Mouse (Mus musculus) embryonic stem cell, embryonic (primary cell): ENCODE measurements around the gene Usp35.

Experiments
- CTCF ChIA-PET, 4 experiments: fragments of 300-600 bp in 2 of 4; fragments of 350-600 bp in 2 of 4; sonication (Branson Sonifier 250); formaldehyde crosslinking; loops; one replicate each; lab custom pipeline; 2022; ENCODE audit warnings: inconsistent platforms in 2 of 4; lab: Charles Lee
- POLR2A ChIA-PET, 4 experiments: fragments of 300-600 bp in 2 of 4; fragments of 350-600 bp in 2 of 4; sonication (Branson Sonifier 250); formaldehyde crosslinking; loops; one replicate each; lab custom pipeline; 2022; ENCODE audit warnings: antibody characterized with exemption in 4 of 4, inconsistent platforms in 1 of 4; lab: Charles Lee

The Usp35 gene

GRCm38 (mm10) chr7:97351792-97352513 is 20.1 kb upstream of the Usp35 start:
- POLR2A ChIA-PET, result interaction anchor here in 2 of 4 experiments (0.6 to 5.8 kb wide), 9 partner anchors 10 to 1148 kb away, joined by 3 to 55 read pairs (median 5); partner anchors contain the start of gene Alg8 (in 2 of the 2)
- CTCF ChIA-PET, result no interaction called here

GRCm38 (mm10) chr7:97350891-97351290 is 19.1 kb upstream of the Usp35 start:
- CTCF ChIA-PET, result no interaction called here
- POLR2A ChIA-PET, result interaction anchor here in 2 of 4 experiments (1.1 to 4.3 kb wide), 6 partner anchors 9 to 25 kb away, joined by 3 to 34 read pairs (median 10); partner anchors contain the start of genes Alg8 (in 2 of the 2) and Kctd21 (in 1 of the 2)

- POLR2A ChIA-PET, result interaction anchor here in 3 of 4 experiments (0.5 to 2.4 kb wide), 4 partner anchors 22 to 134 kb away, joined by 3 to 15 read pairs (median 4); partner anchors contain the start of gene Alg8 (in 2 of the 3)
- CTCF ChIA-PET, result interaction anchor here in 1 of 4 experiments (0.7 kb wide), 1 partner anchor 12 kb away, joined by 3 read pairs; no protein-coding TSS in a partner anchor
Observed at GRCm38 (mm10) chr7:97349438-97349837, 17.6 kb upstream of the Usp35 start.

- POLR2A ChIA-PET, result interaction anchor here in 1 of 4 experiments (2.4 kb wide), 1 partner anchor 23 kb away, joined by 15 read pairs; the partner anchor contains the start of gene Alg8
Observed at GRCm38 (mm10) chr7:97348836-97349235, 17.0 kb upstream of the Usp35 start.

GRCm38 (mm10) chr7:97348318-97348717 is 16.5 kb upstream of the Usp35 start:
- ChIA-PET POLR2A (interaction anchor here in 2 of 4 experiments (1.6 to 3.6 kb wide), 2 partner anchors 23 kb away, joined by 5 to 20 read pairs; partner anchors contain the start of gene Alg8 (in 2 of the 2)), CTCF (no interaction called here)

More at GRCm38 (mm10) chr7:97348836-97349235, 17.0 kb upstream of the Usp35 start:
- CTCF ChIA-PET, result no interaction called here

- ChIA-PET POLR2A (interaction anchor here in 2 of 4 experiments (0.7 to 3.6 kb wide), 3 partner anchors 19 to 24 kb away, joined by 3 to 20 read pairs (median 5); partner anchors contain the start of gene Alg8 (in 2 of the 2)), CTCF (no interaction called here)
Observed at GRCm38 (mm10) chr7:97347464-97347863, 15.6 kb upstream of the Usp35 start.

GRCm38 (mm10) chr7:97346822-97347166 is 15.0 kb upstream of the Usp35 start:
- CTCF ChIA-PET, result no interaction called here

GRCm38 (mm10) chr7:97346111-97346821 is 14.4 kb upstream of the Usp35 start:
- ChIA-PET POLR2A (interaction anchor here in 1 of 4 experiments (3.6 kb wide), 1 partner anchor 25 kb away, joined by 20 read pairs; the partner anchor contains the start of gene Alg8), CTCF (no interaction called here)

More at GRCm38 (mm10) chr7:97346822-97347166, 15.0 kb upstream of the Usp35 start:
- POLR2A ChIA-PET, result interaction anchor here in 2 of 4 experiments (0.7 to 3.6 kb wide), 3 partner anchors 19 to 25 kb away, joined by 3 to 20 read pairs (median 5); partner anchors contain the start of gene Alg8 (in 2 of the 2)

- POLR2A ChIA-PET, result interaction anchor here in 1 of 4 experiments (3.6 kb wide), 1 partner anchor 26 kb away, joined by 20 read pairs; the partner anchor contains the start of gene Alg8
- CTCF ChIA-PET, result interaction anchor here in 1 of 4 experiments (0.6 kb wide), 1 partner anchor 1436 kb away, joined by 3 read pairs; no protein-coding TSS in a partner anchor
Observed at GRCm38 (mm10) chr7:97345229-97345871, 13.5 kb upstream of the Usp35 start.

GRCm38 (mm10) chr7:97344655-97345054 is 12.8 kb upstream of the Usp35 start:
- ChIA-PET CTCF (no interaction called here), POLR2A (interaction anchor here in 1 of 4 experiments (1.5 kb wide), 1 partner anchor 13 kb away, joined by 4 read pairs; the partner anchor contains the start of genes Kctd21 and Usp35)

- CTCF ChIA-PET, result interaction anchor here in 1 of 4 experiments (0.8 kb wide), 1 partner anchor 26 kb away, joined by 4 read pairs; no protein-coding TSS in a partner anchor
- POLR2A ChIA-PET, result interaction anchor here in 2 of 4 experiments (0.6 to 4.0 kb wide), 8 partner anchors 9 to 1513 kb away, joined by 3 to 34 read pairs (median 3); partner anchors contain the start of genes Alg8 (in 2 of the 2) and Kctd21 (in 1 of the 2)
Observed at GRCm38 (mm10) chr7:97342961-97343360, 11.1 kb upstream of the Usp35 start.

- ChIA-PET POLR2A (interaction anchor here in 3 of 4 experiments (0.7 to 4.0 kb wide), 21 partner anchors 9 to 798 kb away, joined by 3 to 34 read pairs (median 7); partner anchors contain the start of genes Alg8 (in 3 of the 3), Kctd21 (in 3 of the 3), Ndufc2 (in 3 of the 3) and Usp35 (in 3 of the 3)), CTCF (interaction anchor here in 2 of 4 experiments (0.5 to 0.7 kb wide), 4 partner anchors 9 to 787 kb away, joined by 3 to 5 read pairs (median 4); partner anchors contain the start of gene Usp35 (in 1 of the 2))
Observed at GRCm38 (mm10) chr7:97340907-97341849, 9.4 kb upstream of the Usp35 start.

GRCm38 (mm10) chr7:97339623-97340022 is 7.8 kb upstream of the Usp35 start:
- POLR2A ChIA-PET, result interaction anchor here in 2 of 4 experiments (1.8 to 3.1 kb wide), 2 partner anchors 32 to 61 kb away, joined by 9 to 18 read pairs; partner anchors contain the start of genes Alg8 (in 1 of the 2) and Ndufc2 (in 1 of the 2)
- CTCF ChIA-PET, result interaction anchor here in 1 of 4 experiments (0.7 kb wide), 1 partner anchor 715 kb away, joined by 4 read pairs; no protein-coding TSS in a partner anchor

- POLR2A ChIA-PET, result interaction anchor here in 1 of 4 experiments (2.5 kb wide), 1 partner anchor 33 kb away, joined by 13 read pairs; the partner anchor contains the start of gene Alg8
- CTCF ChIA-PET, result no interaction called here
Observed at GRCm38 (mm10) chr7:97338593-97338992, 6.8 kb upstream of the Usp35 start.

GRCm38 (mm10) chr7:97336678-97337077 is 4.9 kb upstream of the Usp35 start:
- CTCF ChIA-PET, result interaction anchor here in 2 of 4 experiments (0.7 kb wide), 2 partner anchors 159 to 398 kb away, joined by 3 to 4 read pairs; no protein-coding TSS in a partner anchor
- POLR2A ChIA-PET, result interaction anchor here in 3 of 4 experiments (0.6 to 2.5 kb wide), 6 partner anchors 11 to 318 kb away, joined by 3 to 13 read pairs (median 4); partner anchors contain the start of gene Alg8 (in 1 of the 3)

- ChIA-PET POLR2A (interaction anchor here in 2 of 4 experiments (0.7 to 1.3 kb wide), 2 partner anchors 37 to 1059 kb away, joined by 3 to 4 read pairs; partner anchors contain the start of gene Alg8 (in 1 of the 2)), CTCF (no interaction called here)
Observed at GRCm38 (mm10) chr7:97334406-97334805, 2.6 kb upstream of the Usp35 start.
